Mouse (Mus musculus) CH12.LX (cell line): Measurements from ENCODE around the gene Magel2. TPM values are rescaled to one million over a fixed set of nuclear protein-coding genes. Genes with fewer than 3 reads are reported as not detected.

Source experiments
- DNase-seq: peaks from one replicate; pipeline ENCODE4 v3.0.0-alpha.2; 2013; ENCODE audit errors: extremely low read depth
- H3K27ac ChIP-seq: 2 replicates; pipeline ENCODE4 v1.5.1; 2012; ENCODE audit warnings: low read depth, mild to moderate bottlenecking, control low read depth, moderate library complexity; ENCODE audit not compliant: insufficient read depth
- H3K27me3 ChIP-seq: replicated peaks from 2 replicates; pipeline ENCODE3; 2012; ENCODE audit warnings: inconsistent platforms
- H3K36me3 ChIP-seq, 2 experiments: replicated peaks in 1 of 2; 2 replicates each; pipeline versions ENCODE3 to v1.6.1; 2012; ENCODE audit warnings: inconsistent platforms in 1 of 2, low read length in 1 of 2, mild to moderate bottlenecking in 1 of 2, mixed read lengths in 1 of 2, moderate library complexity in 1 of 2; ENCODE audit not compliant: control insufficient read depth in 1 of 2, insufficient read depth in 1 of 2
- H3K4me1 ChIP-seq, 2 experiments: 2 replicates each; pipeline ENCODE4 v1.6.1; 2012; ENCODE audit warnings: inconsistent platforms in 1 of 2, moderate library complexity in 1 of 2; ENCODE audit not compliant: insufficient read depth in 2 of 2, control insufficient read depth in 1 of 2
- H3K4me2 ChIP-seq: 2 replicates; pipeline ENCODE4 v1.6.1; 2012; ENCODE audit warnings: low read depth, mild to moderate bottlenecking, control low read depth; ENCODE audit not compliant: poor library complexity, insufficient read depth, severe bottlenecking
- H3K4me3 ChIP-seq, 3 experiments: fragments of 150-350 bp in 1 of 3; sonication (generic) in 1 of 3; replicated peaks in 1 of 3; 2 replicates each; pipeline versions ENCODE3 to v1.5.1; 2011 to 2012; ENCODE audit warnings: low read depth in 2 of 3, low read length in 2 of 3, mild to moderate bottlenecking in 2 of 3, moderate library complexity in 2 of 3, control low read depth in 1 of 3, improper control_type of control experiment in 1 of 3, inconsistent platforms in 1 of 3, mixed read lengths in 1 of 3; ENCODE audit not compliant: poor library complexity in 1 of 3
- H3K79me2 ChIP-seq: replicated peaks from 2 replicates; pipeline ENCODE4 v1.6.1; 2012; ENCODE audit warnings: mild to moderate bottlenecking, moderate library complexity; ENCODE audit not compliant: control insufficient read depth, poor library complexity, insufficient read depth, severe bottlenecking; ENCODE audit errors: extremely low read depth
- H3K9ac ChIP-seq: 2 replicates; pipeline ENCODE4 v1.6.1; 2012; ENCODE audit warnings: low read depth, mild to moderate bottlenecking, control low read depth, moderate library complexity; ENCODE audit not compliant: insufficient read depth
- H3K9me3 ChIP-seq: replicated peaks from 2 replicates; pipeline ENCODE3; 2012; ENCODE audit warnings: low read length, inconsistent platforms, mixed read lengths
- BHLHE40 ChIP-seq: IDR thresholded peaks from 2 replicates; pipeline ENCODE4 v1.6.1; 2011; ENCODE audit warnings: mild to moderate bottlenecking, low read depth, low read length, improper control_type of control experiment
- CHD2 ChIP-seq: IDR thresholded peaks from 2 replicates; pipeline ENCODE4 v1.6.1; 2011; ENCODE audit warnings: low read length, improper control_type of control experiment
- E2F4 ChIP-seq: IDR thresholded peaks from 2 replicates; pipeline ENCODE4 v1.6.1; 2011; ENCODE audit warnings: low read depth, low read length, improper control_type of control experiment; ENCODE audit not compliant: insufficient replicate concordance
- ETS1 ChIP-seq: conservative IDR thresholded peaks from 2 replicates; pipeline ENCODE4 v1.6.1; 2012; ENCODE audit warnings: low read depth, mild to moderate bottlenecking, inconsistent platforms, low read length, improper control_type of control experiment, moderate library complexity
- IRF4 ChIP-seq: IDR thresholded peaks from 2 replicates; pipeline ENCODE4 v1.6.1; 2014; ENCODE audit warnings: low read depth, mild to moderate bottlenecking, inconsistent platforms, low read length, improper control_type of control experiment
- KAT2A ChIP-seq: IDR thresholded peaks from 2 replicates; pipeline ENCODE4 v1.6.1; 2012; ENCODE audit warnings: low read length, improper control_type of control experiment, inconsistent platforms; ENCODE audit not compliant: insufficient replicate concordance
- MAFK ChIP-seq: IDR thresholded peaks from 2 replicates; pipeline ENCODE4 v1.6.1; 2011; ENCODE audit warnings: low read length, improper control_type of control experiment; ENCODE audit not compliant: insufficient replicate concordance
- MEF2A ChIP-seq: IDR thresholded peaks from 2 replicates; pipeline ENCODE4 v1.6.1; 2014; ENCODE audit warnings: low read depth, mild to moderate bottlenecking, inconsistent platforms, low read length, improper control_type of control experiment, borderline replicate concordance
- MYC ChIP-seq: IDR thresholded peaks from 2 replicates; pipeline ENCODE4 v1.6.1; 2011; ENCODE audit warnings: low read depth, mild to moderate bottlenecking, improper control_type of control experiment, low read length
- NRF1 ChIP-seq: IDR thresholded peaks from 2 replicates; pipeline ENCODE4 v1.6.1; 2014; ENCODE audit warnings: low read depth, mild to moderate bottlenecking, inconsistent platforms, low read length, improper control_type of control experiment, moderate library complexity
- POLR2AphosphoS2 ChIP-seq: IDR thresholded peaks from 2 replicates; pipeline ENCODE4 v1.6.1; 2011; ENCODE audit warnings: low read depth, low read length, improper control_type of control experiment
- SIN3A ChIP-seq: IDR thresholded peaks from 2 replicates; pipeline ENCODE4 v1.6.1; 2012; ENCODE audit warnings: low read length, improper control_type of control experiment, inconsistent platforms
- TBP ChIP-seq: conservative IDR thresholded peaks from 2 replicates; pipeline ENCODE4 v1.6.1; 2011; ENCODE audit warnings: low read depth, low read length, improper control_type of control experiment
- ZKSCAN1 ChIP-seq: IDR thresholded peaks from 2 replicates; pipeline ENCODE4 v1.6.1; 2012; ENCODE audit warnings: low read depth, inconsistent platforms, low read length, improper control_type of control experiment, borderline replicate concordance
- ZMIZ1 ChIP-seq: IDR thresholded peaks from 2 replicates; pipeline ENCODE4 v1.6.1; 2012; ENCODE audit warnings: low read depth, mild to moderate bottlenecking, inconsistent platforms, low read length, improper control_type of control experiment
- dilution Hi-C: fragments of 300-500 bp; cut with MboI; formaldehyde crosslinking; loops from 2 replicates; pipeline ENCODE4 v1.14.3; 2020; ENCODE audit warnings: low sequenced_read_pairs; ENCODE audit not compliant: extremely low pct_unique_long_range_greater_than_20kb, extremely low pct_ligation_motif_present
- in situ Hi-C: fragments of 300-500 bp; cut with MboI; formaldehyde crosslinking; loops from 3 replicates; pipeline ENCODE4 v1.14.3; 2019; ENCODE audit warnings: low sequenced_read_pairs, low pct_ligation_motif_present, low pct_unique_long_range_greater_than_20kb, mixed read lengths
- polyA plus RNA-seq: library from polyadenylated mRNA; unstranded; fragments of >175 nt; gene quantifications from 2 replicates; pipeline ENCODE4 v1.2.1, GENCODE M21; 2012; ENCODE audit warnings: low read depth; ENCODE audit not compliant: insufficient read length
- total RNA-seq, 2 experiments: library from RNA; depleted of rRNA; stranded (reverse); fragments of 300-350 nt in 1 of 2; fragments of >200 nt in 1 of 2; gene quantifications; 2 replicates each; pipeline ENCODE4 v1.2.3; 2012 to 2014

The Magel2 gene
- total and polyA plus RNA-seq, 3 experiments, result not detected

DNA sequence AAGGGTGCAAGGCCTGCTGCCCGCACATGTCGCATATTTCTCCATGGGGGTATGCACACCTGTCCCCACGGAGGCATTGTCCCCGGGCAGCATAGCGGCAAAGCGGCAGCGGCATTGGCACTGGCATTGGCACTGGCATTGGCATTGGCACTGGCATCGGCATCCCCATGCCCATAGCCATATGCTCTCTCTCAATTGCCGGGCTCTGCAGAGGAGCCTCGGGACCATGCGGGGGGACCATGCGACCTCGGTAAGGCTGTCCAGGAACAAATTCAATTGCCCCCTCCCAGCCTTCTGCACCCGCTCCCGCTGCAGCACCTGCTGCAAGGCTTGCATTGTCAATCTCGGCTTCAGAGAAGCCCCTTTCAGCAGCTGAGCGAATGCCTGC, 42.3 kb downstream of the Magel2 start:
- in situ Hi-C loops, result no loop called here
- H3K27ac ChIP-seq, result no peak overlapping the region
- no peaks in the 10 kb centered on the region for H3K36me3 ChIP-seq
- H3K27me3 ChIP-seq, result no peaks in the 10 kb centered on the region
- TF ChIP-seq BHLHE40 (no peak), ETS1 (no peak), TBP (no peak), MEF2A (no peak), NRF1 (no peak), MAFK (no peak), IRF4 (no peak), KAT2A (no peak), POLR2AphosphoS2 (no peak), ZMIZ1 (no peak), CHD2 (no peak), MYC (no peak), ZKSCAN1 (no peak), SIN3A (no peak), E2F4 (no peak)
- dilution Hi-C loops, result no loop called here
- H3K4me2 ChIP-seq, result no peak overlapping the region
- H3K4me1 ChIP-seq, result no peaks in the 10 kb centered on the region
- H3K9me3 ChIP-seq, result peaks cover 35% of the 10 kb centered on the region
- no peak overlapping the region for H3K4me3 ChIP-seq
- H3K79me2 ChIP-seq, result no peaks in the 10 kb centered on the region
- no peak for DNase-seq
- no peak overlapping the region for H3K9ac ChIP-seq

DNA sequence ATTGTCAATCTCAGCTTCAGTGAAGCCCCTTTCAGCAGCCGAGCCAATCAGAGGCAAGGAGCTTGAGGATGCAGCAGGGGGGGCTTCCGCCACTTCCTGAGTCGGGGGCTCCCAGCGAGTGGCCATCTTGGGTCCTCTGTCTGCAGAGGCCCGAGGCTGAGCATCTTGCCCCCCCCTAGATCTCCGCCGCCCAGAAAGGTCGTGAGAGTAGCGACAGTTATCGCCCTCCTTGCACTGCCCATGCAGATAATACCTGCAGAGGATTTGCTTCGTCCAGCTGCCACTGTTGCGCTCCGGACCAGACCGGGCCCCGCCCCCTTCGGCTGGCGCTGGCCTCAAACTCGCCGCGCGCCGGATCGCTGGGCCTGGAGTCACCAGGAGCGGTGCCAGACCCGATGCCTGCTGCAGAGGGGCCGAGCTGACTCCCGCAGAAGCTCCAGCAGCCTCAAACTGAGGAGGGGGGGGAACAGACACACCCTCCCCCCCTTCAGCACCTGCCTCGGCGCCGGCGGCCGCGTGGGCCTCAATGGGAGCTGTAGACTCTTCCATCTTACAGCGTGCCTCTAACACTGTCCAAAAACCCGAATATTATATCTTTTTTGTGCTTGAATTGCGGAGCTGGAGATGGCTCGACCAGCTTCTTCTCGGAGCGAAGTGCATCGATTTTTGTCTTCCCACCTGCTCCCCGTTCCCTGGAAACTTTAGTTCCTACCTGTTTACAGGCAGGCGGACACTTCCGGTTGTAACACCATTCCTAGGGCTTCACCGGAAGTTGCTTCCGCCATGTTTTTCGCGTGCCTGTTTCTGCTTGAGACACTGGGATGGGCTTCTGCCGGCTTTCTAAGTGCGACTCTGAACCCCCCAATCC, 42.9 kb downstream of the Magel2 start, which contains the start of gene Mkrn3:
Gene Mkrn3 (minus strand): TSS at position 647 of the 868 bp plus-strand sequence.
- dilution Hi-C loops, result no loop called here
- no peak for DNase-seq
- TF ChIP-seq IRF4 (no peak), TBP (0 out of 2 replicates have a peak, but pooled peaks have one; percentile 33)

More for the DNA sequence above, 42.9 kb downstream of the Magel2 start, which contains the start of gene Mkrn3:
- no peaks in the 10 kb centered on the region for H3K27me3 ChIP-seq
- no peak within 1 kb of the TSS for H3K4me3 ChIP-seq
- H3K4me2 ChIP-seq, result no peak within 1 kb of the TSS
- no peaks in the 10 kb centered on the region for H3K36me3 ChIP-seq
- no peaks in the 10 kb centered on the region for H3K4me1 ChIP-seq
- H3K79me2 ChIP-seq, result no peaks in the 10 kb centered on the region
- no peak within 1 kb of the TSS for H3K27ac ChIP-seq
- H3K9me3 ChIP-seq, result peaks cover 35% of the 10 kb centered on the region
- H3K9ac ChIP-seq, result no peak within 1 kb of the TSS
- in situ Hi-C loops, result no loop called here
